Mouse (Mus musculus) cerebellum, adult 11 months (tissue): ENCODE results near the gene Strip1.
"Not testable (repeated sequence)": the region's sequence is repeated elsewhere in the genome, so short reads cannot be mapped to it uniquely, and the experiment has no call there.

Experiments used
- DNase-seq: peaks from one replicate; pipeline ENCODE4 v3.0.0; 2022

Gene Strip1

DNA sequence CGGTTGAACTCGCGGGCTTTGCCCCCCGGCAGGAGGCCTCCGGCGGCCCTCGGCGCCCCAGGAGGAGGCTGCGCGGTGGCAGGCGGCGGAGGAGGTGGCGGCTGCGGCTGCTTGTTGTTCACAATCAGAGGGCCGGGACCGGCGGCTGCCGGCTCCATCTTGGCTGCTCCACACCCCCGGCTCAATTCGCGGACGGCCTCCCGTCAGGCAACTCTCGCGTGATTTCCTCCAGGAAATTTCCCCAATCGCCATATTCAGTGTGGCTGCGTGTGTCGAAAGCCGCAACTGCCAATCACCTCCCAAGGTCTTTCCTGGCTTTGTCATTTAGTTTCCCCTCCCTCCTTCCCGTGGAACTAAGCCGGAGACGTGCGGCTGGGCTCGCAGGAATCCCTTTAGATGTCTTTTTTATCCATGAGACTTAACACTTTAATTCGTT lies at the start of gene Strip1:
Gene Strip1, minus strand, starts transcription at position 172 of the 436 bp plus-strand sequence.
- peak; percentile 92 for DNase-seq

DNA sequence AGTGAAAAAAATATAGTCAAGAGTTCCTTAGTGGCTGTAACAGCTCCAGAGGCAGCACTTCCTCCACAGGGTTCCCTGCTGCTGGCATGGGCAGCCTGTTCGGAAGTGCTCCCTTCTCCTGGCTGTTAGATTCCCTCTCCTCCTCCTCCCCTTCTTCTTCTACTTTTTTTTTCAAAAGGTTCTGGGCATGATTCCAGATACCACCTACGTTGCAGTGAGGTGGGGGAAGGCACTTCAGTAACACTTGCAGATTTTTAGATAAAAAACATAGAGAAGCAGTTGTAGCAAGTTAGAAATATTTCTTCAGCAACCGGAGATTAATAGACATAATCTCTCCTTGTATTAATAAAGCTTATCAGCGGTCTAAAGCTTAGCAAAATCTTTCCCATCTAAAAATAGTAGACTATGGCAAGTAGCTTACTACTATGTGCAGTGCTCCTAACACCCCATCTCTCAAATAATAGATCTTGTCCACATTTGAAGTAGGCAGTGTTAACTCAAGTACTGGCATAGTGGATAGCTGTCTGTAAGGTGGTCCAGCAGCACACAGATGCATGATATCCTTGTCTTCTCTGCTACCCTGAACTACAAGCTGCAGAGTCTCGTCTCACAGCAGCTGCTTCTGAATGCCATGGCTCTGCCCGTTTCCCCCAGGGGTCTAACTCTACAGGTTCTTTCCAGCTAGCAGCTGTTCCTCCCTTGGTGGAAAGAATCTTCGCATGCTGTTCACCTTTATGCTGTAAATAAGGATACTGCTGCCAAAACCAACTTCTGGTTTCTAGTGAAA lies 49.5 kb upstream of the Strip1 start:
- no peak for DNase-seq

DNA sequence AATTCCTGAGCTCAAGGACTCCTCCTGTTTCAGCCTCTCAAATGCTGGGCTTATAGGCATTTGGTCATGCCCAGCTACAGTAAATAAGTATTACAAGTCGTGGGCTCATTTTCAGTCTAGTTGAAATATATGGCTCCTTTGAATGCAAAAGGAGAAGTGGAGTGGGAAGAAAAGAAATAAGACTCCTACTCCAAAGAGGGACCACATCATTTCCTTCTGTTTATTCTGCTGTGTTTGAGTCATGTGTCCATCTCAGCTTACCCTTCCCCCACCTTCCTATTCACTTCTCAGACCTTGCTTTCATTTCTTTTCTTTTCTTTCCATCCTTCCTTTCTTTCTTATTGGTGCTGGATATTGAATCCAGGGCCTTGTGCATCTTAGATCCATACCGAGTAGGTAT lies 40.0 kb upstream of the Strip1 start:
- DNase-seq, result no peak

DNA sequence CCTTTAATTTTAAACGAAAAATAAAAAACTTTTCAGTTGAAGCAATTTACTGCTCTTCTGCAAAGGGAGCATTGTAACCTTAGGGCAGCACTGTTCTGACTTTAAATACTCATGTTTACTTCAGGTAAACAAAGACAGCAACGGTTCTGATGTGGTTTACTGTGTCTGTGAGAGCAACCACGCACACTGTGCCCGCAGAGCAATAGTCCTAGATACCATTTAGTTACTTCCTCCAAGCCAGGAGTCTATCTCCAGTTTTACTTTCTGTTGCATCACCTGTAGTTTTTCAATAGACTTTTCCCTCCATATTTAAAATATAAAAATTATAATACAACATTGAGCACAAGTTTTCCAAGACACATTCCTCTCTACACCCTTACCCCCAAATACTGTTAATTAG lies 39.0 kb upstream of the Strip1 start:
- no peak for DNase-seq

DNA sequence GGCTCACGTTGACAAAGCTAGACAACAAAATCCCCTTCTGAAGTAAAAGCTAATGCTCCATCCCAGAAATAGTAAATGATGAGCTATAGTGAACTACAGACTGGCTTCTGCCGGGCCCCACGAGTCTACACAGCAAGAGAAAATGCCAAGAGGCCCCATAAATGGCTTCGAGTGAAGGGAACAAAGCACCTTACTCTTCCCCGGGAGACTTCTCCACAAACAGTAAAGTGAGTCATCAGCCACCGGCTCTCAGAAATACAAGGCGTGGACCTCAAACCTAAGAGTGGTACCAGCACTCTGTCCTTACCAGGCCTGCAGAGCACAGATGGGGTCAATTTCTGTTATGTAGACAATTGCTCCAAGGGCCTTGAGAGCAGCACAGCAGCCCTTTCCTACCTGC lies 37.3 kb upstream of the Strip1 start:
- no peak for DNase-seq

DNA sequence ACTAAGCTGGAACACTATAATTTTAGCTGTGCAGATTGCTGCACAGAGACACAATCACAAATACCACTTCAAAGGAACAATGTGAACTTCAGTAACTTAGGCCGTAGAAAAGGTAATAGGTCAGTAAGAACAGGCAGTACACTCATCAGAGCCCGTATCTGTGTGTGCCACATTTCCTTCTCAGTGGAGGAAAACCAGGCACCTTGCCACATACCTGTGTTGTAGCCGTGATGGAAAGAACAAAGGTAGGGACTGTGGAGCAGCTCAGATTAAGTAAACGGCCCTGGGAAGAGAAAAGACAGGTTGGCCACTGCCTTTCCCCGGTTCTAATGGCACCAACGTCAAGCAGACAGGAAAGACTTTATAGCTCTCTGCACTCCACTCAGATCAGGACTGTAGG lies 35.9 kb upstream of the Strip1 start:
- no peak for DNase-seq

DNA sequence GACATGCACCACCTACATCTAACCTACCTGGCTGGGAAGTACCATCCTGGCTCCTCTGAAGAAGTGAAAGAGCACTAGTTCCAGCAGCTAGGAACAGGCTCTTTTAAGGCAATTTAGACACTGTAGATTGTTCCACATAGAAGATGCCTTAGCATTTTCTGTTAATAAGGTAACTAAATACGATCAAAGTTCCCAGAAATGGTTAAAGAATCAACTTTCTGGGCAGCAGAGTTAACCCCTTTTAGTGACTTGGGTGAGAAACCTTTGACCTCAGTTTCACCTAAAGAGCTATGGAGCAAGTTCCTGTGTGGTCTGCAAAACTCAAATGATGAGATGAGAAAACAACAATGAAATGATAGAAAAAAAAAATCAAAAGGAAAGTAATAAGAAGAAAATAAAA lies 33.1 kb upstream of the Strip1 start:
- DNase-seq, result no peak

DNA sequence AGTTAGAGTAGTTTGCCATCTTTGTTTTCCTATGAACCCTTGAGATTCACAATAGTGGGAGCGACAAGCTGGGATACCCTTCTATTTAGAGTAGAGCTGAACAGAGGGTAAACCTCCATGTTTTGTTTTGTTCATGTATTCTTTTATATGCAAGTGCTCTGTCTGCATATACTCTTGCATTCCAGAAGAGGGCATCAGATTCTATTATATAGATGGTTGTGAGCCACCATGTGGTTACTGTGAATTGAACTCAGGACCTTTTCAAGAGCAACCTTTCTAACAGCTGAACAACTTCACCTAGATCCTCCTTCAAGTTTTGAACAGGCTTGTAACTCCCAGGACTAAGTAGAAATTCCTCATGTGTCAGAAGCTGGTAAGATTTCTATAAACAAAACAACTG lies 27.5 kb upstream of the Strip1 start:
- DNase-seq, result no peak

DNA sequence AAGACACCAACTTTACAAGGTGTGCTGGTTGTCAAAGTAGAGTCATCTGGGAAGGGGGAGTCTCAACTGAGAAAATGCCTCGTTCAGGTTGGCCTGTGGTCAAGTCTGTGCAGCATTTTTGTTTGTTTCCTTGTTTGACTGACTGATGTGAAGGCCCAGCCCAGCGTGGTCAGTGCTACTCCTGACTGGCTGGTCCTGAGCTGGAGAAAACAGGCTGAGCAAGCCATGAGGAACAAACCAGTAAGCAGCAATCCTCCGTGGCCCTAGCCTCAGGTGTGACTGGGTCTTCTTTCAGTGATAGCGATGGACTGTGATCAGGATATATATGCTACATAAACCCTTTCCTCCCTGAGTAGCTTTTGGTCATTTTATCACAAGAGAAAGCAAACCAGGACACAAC lies 25.4 kb upstream of the Strip1 start:
- no peak for DNase-seq

DNA sequence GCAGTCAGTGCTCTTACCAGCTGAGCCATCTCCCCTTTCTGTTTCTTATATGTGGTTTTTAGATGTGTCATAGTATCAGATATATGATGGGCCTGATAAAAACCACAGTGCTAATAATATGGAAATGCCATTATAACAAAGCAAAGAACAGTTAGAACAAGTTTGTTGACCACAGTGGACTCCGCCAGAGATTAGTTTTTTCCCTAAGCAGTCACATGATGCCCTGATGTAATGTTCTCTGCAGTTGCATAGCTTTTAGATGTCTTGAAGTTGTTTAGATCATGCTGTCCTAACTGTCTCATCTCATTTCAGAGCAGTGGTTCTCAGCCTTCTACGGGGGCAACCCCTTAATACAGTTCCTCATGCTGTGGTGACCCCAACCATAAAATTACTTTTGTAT lies 24.7 kb upstream of the Strip1 start:
- no peak for DNase-seq

DNA sequence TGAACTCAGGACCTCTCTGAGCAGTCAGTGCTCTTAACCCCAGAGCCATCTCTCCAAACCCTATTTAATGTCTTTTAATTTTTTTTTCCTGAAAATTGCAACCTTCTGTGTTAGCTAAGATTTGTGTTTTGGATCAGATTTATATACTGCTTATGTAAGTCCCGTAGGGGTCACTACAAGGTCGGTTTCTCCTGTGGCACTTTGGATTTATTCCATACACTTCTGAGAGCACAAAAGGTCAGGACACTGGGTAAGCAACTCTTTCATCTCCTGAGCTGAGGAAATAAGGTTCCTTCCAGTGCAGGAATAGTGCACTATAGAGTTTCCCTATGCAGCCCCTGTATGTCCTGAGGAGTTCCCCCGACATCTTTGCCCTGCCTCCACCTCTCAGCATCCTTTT lies 24.0 kb upstream of the Strip1 start:
- DNase-seq, result no peak

DNA sequence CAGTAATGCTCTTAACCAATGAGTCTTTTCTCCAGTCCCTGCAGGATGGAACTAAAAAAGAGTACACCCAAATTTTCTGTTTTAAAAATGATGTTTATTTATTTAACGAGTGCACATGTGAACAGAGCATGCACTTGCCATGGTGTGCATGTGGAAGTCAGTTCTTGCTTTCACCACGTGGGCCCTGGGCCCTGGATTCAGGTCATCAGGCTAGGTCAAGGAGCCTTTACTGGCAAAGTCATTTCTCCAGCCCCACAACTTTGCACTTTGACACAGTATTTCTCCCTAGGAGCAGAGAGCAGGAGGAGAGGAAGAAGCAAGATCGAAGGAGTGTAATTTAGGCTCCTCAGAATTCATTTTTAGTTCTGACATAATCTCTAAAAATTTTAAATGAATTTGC lies 23.4 kb upstream of the Strip1 start:
- no peak for DNase-seq

DNA sequence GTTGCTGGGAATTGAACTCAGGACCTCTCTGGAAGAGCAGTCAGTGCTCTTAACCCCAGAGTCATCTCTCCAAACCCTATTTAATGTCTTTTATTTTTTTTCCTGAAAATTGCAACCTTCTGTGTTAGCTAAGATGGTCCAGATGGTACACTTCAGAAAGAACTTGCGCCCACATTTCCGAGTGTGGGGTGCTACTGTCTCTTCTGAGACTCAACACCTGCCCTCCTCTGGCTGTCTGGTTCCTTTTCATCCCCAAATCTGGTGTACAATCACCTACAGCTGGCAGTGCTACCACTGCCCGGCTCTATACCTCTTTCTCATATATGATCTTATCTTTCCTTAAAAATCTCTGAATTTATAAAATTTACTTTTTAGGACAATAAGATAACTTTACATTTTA lies 21.5 kb upstream of the Strip1 start:
- DNase-seq, result no peak

DNA sequence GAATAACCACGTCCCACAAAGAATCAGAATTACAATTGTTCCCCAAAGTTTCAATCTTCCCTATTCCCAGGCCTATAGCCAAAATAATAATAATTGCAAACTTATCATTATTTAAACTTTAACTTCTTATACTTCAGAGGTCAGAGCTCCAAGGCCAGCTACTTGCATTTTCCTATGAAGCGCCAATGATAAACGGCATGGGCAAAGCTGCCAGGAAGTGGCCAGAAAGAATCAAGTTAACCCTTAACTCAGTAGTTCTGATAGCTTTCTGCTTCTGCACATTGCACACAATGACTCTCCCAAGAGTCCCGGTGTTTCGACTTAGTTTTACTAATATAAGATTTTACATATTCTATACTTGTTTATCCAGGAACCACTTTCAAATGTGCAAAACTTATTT lies 18.8 kb upstream of the Strip1 start:
- not testable (repeated sequence) for DNase-seq

DNA sequence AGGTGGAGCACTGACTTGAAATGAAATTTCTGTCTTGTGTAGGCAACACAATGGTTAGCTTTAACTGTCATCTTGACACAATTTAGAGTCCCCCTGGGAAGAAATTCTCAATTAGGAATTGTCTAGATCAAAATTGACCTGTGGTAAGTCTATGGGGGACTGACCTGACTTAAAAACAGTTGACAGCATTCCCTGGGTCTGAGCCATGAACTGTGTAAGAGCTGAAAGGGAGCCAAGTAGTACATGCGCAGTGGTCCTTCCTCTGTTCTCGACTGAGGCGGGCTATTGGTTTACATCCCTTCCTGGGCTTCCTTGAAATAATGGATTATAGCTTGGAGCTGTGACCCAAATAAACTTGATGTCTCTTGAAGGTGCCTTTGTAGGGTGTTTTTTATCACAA lies 15.5 kb upstream of the Strip1 start:
- DNase-seq, result no peak

DNA sequence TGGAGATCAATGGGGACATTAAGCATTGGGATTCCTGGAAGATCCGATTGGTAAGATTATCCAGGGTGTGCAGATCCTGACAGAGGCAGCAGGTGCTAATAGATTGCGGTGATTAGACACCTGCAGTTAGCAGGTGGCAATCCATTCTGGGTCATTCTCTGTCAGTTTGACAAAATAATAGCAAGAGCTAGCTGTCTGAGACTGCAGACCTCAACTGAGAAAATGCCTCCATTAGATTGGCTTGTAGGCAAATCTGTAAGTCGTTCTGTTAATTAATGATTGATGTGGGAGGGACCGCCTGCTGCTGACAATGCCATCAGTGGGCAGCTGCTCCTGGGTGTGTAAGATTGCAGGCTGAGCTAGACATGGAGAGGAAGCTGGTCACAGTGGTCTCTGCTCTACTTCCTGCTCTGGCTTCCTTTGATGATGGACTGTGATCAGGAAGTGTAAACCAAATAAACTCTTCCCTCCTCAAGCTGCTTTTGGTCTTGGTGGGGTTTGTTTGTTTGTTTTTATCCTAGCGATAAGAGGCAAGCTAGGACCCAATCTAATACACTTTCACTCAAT lies 6.2 kb upstream of the Strip1 start:
- no peak for DNase-seq

DNA sequence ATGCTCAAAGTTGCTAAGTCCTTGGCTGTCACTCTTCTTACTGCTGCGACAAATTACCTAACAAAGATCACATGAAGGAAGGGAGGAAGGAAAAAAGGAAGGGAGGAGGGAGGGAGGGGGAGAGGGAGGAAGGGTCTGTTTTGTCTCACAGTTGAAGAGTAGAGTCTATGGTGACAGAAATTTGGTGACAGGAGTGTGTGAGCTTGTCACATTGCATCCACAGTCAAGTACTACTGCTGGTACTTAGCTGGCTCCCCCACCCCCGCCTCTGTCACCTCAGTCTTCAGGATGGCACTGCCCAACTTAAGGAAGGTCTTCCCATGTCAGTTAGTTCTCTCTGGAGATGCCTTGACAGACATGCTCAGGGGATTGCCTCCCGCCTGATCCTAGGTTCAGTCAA lies 4.7 kb upstream of the Strip1 start:
- no peak for DNase-seq

DNA sequence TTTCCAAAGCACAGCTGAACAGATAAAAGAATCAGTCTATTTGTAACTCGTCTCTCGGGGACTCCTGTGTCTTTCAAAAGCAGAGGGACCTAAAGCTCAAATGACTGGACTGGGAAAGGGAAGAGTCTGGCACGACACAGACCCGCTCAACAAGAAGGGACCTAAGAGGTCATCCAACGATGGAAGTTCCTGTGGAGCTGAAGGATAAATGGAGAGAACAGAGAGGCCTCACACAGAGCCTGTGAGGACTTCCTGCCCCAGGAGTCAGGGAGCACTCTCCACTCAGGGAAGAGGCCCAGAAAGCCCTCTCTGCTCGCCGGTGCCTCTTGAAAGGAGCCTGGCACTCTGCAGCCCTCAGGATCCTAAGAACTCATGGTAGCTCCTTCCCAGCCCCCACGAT lies 4.3 kb upstream of the Strip1 start:
- DNase-seq, result no peak

DNA sequence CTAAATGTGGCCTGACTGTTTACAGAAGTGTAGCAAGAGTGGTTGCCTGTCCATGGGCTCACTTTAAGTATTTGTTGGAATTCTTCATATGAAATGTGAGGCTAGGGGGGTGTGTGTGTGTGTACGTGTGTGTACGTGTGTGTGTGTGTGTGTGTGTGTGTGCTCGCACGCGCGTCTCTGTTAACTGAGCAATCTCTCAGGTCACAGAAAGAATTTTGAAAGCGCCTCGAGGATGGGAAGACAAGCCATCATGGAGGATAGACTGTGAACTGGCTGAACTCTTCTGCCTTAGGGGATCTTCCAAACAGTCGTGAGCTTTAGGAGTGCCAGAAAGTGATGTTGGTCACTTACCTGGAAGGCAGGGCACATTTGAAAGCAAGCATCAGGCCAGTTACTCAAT lies 2.4 kb upstream of the Strip1 start:
- DNase-seq, result no peak

DNA sequence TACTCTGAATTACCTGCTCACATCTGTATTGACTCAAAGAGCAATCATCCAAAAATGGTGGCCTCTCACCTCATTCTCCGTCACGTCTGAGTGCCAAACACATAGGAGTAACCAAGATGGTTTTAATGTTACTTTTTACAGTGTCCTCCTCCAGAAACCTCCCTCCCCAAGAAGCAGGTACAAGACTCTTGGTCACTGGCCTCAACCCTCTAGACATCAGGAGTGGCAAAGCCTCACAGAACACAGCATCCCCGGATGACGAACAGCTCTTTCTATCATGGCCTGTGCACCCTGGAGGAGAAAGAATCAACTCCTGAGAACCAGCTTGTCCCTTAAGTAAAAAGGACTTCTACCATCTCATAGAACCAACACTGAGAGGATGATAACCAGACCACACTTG lies 1.3 kb upstream of the Strip1 start:
- no peak for DNase-seq

DNA sequence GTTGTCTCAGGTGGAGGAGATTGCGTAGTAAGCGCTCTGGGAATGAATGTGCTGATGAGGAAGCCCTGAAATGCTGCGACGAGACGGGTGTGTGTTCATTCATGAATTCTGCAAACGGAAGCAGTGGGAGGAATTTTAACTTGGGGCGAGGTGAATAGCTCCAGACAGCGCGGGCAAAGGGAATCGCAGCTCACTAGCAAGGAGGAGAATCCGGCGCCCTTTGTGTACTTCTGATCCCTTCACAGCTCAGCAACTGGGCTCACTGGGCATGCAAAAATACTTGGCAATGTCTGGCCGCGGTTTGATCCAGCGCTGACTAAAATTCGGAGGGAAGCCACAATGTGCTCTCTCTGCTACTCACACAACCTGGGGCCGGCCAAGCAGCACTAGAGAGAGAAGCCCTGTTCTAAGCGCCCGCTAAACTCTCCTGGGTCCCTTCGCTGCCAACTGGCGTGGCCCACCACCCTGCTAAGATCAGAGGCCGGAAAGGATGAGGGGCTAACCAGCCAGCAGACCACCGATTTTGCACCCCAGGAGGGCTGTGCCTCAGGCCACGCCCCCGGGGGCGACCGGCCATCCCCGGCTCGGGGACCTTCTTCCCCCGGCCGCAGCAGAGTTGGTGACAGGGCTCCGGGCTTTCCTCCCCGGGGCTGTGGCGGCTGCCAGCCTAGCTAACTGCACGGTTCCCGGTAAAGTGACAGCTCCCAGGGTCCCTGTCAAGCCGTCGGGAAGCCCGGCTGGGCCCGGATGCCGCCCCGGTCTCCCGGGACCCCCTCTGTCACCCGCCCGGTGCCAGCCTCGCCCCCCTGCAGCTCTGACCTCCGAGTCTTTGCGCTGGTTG lies 592 bp downstream of the Strip1 start, which contains the start of gene Gm10961:
Gene Gm10961, plus strand, starts transcription at position 641 of the 841 bp plus-strand sequence.
- DNase-seq, result peak; percentile 58

DNA sequence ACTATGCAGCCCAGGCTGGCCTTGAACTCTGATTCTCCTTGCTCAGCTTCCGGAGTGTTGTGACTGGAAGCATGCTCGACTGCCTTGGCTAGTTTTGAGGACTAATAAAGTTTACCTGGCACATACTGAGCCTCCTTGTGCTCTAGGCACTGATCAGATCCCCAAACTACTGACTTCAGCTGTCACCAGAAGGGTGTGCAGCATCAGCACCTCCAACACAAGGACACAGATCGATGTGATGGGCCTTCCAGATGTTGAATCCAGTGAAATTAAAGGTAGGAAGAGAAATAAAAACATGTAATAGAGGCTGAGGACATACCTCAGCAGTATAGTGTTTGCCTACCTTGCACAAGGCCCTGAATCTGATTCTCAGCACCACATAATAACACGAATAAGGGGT lies 2.1 kb downstream of the Strip1 start:
- DNase-seq, result no peak

DNA sequence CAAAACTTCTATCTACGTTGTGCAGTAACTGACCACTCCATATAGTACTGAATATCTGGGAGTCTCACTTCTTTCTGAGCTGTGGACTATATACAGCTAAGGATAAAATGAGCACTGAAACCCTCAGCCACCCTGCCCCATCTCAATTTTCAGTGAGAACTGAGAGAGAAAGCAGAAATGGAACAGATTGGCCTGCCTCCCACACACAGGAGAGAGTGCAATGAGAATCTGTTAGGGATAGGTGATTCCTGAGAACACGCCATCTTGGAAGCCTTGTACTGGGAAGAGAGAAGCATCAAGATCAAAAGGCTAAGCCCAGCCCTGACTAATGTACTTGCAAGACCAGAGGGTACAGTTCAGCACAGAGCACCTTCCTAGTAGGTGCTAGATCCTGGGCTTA lies 2.9 kb downstream of the Strip1 start:
- DNase-seq, result no peak

DNA sequence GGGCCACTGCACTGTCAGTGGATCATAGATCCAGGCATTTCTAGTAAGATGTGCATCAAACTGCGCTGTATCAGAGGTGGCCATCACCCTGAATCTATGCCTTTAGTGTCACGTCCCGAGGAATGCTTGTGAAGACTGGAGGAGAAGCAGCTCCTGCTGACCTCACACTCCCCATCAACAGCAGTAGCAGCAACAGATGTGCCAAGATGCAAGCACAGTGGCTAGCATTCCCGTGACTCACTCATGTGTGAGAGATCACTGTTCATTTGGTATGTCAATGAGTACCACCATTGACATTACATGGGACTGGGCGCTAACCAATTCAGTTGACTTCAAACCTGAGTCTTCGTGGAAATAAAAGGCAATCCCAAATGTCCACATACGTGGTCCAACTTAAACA lies 3.9 kb downstream of the Strip1 start:
- no peak for DNase-seq
